Mouse (Mus musculus) adrenal gland, adult 10 weeks (tissue): ENCODE results near the gene Tmem171. TPM values are rescaled to one million over a fixed set of nuclear protein-coding genes. Genes with fewer than 3 reads are reported as not detected.

Experiments used
- polyA plus RNA-seq: library from polyadenylated mRNA; stranded (reverse); fragments of 350-450 nt; fragmentation: Illumina TruSeq; extraction: RNeasy Lipid Tissue Mini Kit (QIAGEN cat#74804); gene quantifications from one replicate; pipeline ENCODE4 v1.2.3, GENCODE M21; 2014; ENCODE audit warnings: low read depth, low replicate concordance

Tmem171 gene
- not detected for polyA plus RNA-seq

DNA sequence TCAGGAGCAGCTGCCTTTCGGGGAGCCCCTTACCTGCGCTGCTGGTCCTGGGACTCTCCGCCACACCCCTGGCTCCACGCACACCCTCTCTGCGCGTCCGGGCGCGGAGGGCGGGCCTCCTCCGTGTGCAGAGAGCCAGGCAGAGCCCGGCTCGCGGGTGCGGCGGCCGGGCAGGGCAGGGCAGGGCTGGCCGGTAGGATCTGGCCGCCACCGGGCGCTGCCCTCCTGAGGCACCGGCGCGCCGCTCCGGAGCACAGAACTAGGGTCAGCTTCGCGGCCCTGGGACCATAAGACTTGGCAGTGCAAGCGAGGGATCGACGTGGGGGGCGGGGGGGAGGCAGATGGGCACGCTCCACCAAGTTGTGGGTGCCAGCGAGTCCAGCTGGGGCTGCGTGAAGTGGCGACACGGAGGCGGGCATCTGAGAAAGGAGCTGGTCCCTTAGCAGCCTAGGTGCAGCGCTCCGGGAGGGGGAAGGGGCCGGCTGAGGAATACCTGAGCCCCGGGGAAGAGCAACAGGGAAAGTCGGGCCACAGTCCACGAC, at the start of gene Tmem171:
Gene Tmem171 (minus strand): TSS at position 62 of the 542 bp plus-strand sequence.

DNA sequence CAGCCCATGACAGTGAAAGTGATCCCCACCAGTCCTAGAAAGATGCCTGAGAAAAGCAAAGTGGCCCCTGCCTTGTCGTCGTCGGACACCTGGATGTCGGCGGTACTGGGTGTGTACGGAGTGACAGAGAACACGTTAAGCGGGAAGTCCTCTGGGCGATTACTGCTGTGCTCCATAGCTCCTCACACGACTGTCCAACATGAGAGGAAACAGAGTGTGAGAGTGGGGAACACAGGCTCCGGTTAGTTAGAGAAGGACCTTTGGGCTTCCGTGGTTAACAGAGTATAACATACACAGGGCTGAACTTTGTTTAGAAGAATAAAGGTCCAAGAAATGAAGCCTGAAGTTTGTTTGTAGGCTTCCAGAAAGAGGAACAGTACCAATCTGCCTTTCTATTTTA, 57.5 kb downstream of the Tmem171 start, which contains the start of gene Tmem174:
Gene Tmem174 (minus strand): TSS at position 266 of the 400 bp plus-strand sequence.

Other genes starting within 250 kb of the Tmem171 start
- gene Gm10320, start 202.8 kb downstream of the Tmem171 start, polyA plus RNA-seq, result not detected
- gene Tmem174, start 57.4 kb downstream of the Tmem171 start, polyA plus RNA-seq, result not detected
- gene Fcho2, start 120.6 kb upstream of the Tmem171 start, polyA plus RNA-seq, result 195 TPM
- gene Tnpo1, start 231.6 kb upstream of the Tmem171 start, polyA plus RNA-seq, result 220 TPM